Mouse (Mus musculus): ENCODE results near the gene Pin1. TPM values are rescaled to one million over a fixed set of nuclear protein-coding genes. Genes with fewer than 3 reads are reported as not detected.

Gene Pin1
- polyA plus RNA-seq, 1 experiment = 37.2 TPM

DNA sequence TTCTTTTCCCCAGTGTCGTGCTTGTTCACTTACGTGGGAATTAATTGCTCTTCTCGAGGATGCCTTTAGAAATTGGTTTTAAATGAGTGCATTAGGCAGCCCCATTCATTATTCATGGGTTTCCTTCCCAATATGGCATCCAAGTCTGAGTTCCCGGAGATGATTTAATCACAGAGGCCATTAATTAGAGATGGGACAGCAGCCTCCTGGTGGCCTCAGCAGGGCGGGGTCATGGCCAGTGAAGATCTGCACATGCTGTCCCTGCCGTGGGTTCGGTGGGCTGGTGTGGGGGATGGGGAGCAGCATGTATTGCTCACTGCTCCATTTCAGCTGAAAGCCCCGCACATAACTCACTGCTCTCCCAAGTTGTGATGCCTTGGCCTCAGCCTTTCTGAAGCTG is 14.0 kb downstream of the Pin1 start:
- TF ChIP-seq CTCF (IDR thresholded peaks at IDR 0.05; ENCODE audit: borderline replicate concordance, control insufficient read depth, extremely low read depth, insufficient read depth, low read length, poor library complexity) (no peak), POLR2A (IDR thresholded peaks at IDR 0.05; ENCODE audit: control insufficient read depth, extremely low read depth, insufficient read depth, low read length, poor library complexity) (no peak)
- H3K27me3 ChIP-seq (ENCODE audit: control insufficient read depth, insufficient read depth, low read length) = no peaks in the 10 kb centered on the region
- peaks cover 22% of the 10 kb centered on the region for H3K36me3 ChIP-seq (ENCODE audit: control insufficient read depth, insufficient read depth, low read length)
- peaks cover 12% of the 10 kb centered on the region for H3K4me1 ChIP-seq (replicated peaks; ENCODE audit: control insufficient read depth, insufficient read depth, low read length)
- no peak for DNase-seq
- no peak overlapping the region for H3K4me3 ChIP-seq (ENCODE audit: control insufficient read depth, insufficient read depth, low read length)
- no peak overlapping the region for H3K27ac ChIP-seq (ENCODE audit: control insufficient read depth, insufficient read depth, low read length)
- WGBS = 76% methylated on average over 8 of the region's 8 CpGs

DNA sequence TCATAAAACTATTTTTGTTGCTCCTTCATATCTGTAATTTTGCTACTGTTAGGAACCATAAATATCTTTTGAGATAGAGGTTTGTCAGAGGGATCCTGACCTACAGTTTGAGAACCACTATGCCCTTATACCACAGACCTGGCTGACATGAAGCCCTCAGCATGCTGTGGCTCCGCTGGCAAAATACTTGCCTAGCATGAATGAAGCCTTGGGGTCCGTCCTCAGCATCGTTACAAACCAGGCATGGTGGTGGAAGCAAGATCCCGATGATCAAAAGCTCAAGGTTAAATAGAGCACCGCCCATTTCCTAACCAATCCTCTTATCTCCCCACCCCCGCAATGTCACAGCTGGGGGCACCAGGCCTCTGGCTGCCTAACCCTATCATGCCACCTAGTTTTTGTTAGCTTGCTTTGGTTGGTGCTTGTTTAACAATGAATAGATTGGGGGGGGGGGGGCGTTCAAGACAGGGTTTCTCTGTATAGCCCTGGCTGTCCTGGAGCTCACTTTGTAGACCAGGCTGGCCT is 14.7 kb downstream of the Pin1 start:
- peak; percentile 52 for DNase-seq
- Histone ChIP-seq H3K4me1 (replicated peaks; ENCODE audit: control insufficient read depth, insufficient read depth, low read length) (peaks cover 12% of the 10 kb centered on the region), H3K36me3 (ENCODE audit: control insufficient read depth, insufficient read depth, low read length) (peaks cover 22% of the 10 kb centered on the region), H3K4me3 (ENCODE audit: control insufficient read depth, insufficient read depth, low read length) (no peak overlapping the region), H3K27me3 (ENCODE audit: control insufficient read depth, insufficient read depth, low read length) (no peaks in the 10 kb centered on the region), H3K27ac (ENCODE audit: control insufficient read depth, insufficient read depth, low read length) (no peak overlapping the region)
- WGBS = 9% methylated on average over 7 of the region's 7 CpGs
- no peak for TF ChIP-seq CTCF (IDR thresholded peaks at IDR 0.05; ENCODE audit: borderline replicate concordance, control insufficient read depth, extremely low read depth, insufficient read depth, low read length, poor library complexity)
- TF ChIP-seq POLR2A (IDR thresholded peaks at IDR 0.05; ENCODE audit: control insufficient read depth, extremely low read depth, insufficient read depth, low read length, poor library complexity) = no peak

DNA sequence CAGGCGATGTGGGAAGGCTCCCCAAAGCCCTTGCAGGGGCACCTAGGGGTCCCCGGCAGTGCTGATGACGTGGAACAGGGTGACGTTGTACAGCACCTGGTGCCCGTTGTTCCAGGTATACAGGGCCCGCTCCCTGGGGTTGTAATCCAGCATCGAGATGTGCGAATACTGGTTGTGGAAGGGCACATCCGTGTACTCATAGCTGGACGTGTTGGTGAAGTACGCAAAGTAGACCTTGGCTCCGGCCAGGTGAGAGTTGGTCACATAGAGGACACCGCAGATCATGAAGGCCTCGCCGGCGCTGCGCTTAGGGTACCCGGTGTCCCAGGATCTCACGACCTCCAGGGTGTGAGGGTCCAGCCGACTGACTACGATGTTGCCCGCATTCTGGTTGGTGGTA is 16.2 kb downstream of the Pin1 start:
- WGBS = 93% methylated on average over 22 of the region's 22 CpGs
- no peak overlapping the region for H3K27ac ChIP-seq (ENCODE audit: control insufficient read depth, insufficient read depth, low read length)
- no peak for TF ChIP-seq CTCF (IDR thresholded peaks at IDR 0.05; ENCODE audit: borderline replicate concordance, control insufficient read depth, extremely low read depth, insufficient read depth, low read length, poor library complexity)
- no peak for TF ChIP-seq POLR2A (IDR thresholded peaks at IDR 0.05; ENCODE audit: control insufficient read depth, extremely low read depth, insufficient read depth, low read length, poor library complexity)
- no peaks in the 10 kb centered on the region; the same call in 1 of the 2 replicates for H3K27me3 ChIP-seq (ENCODE audit: control insufficient read depth, insufficient read depth, low read length)
- no peak overlapping the region for H3K4me3 ChIP-seq (ENCODE audit: control insufficient read depth, insufficient read depth, low read length)
- DNase-seq = no peak
- peaks cover 13% of the 10 kb centered on the region for H3K36me3 ChIP-seq (ENCODE audit: control insufficient read depth, insufficient read depth, low read length)
- peaks cover 12% of the 10 kb centered on the region for H3K4me1 ChIP-seq (replicated peaks; ENCODE audit: control insufficient read depth, insufficient read depth, low read length)

DNA sequence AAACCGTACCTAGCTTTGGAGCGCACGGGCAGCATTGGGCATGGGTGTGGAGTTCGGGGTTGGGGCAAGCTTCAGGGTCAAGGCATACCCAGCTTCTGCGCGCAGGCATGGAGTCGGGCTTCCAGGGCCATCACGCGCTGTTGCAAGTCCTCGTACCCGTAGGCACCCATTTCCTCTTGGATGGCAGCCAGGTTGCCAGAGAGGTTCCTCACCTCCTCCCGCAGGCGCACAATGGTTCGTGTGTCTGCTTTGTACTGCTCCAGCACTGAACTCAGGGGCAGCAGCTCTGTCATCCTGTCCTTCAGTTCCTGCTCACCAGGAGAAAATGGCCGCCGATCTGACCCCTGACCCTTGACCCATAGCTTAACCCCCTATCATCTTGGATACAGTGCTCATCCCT is 20.2 kb downstream of the Pin1 start:
- H3K4me1 ChIP-seq (replicated peaks; ENCODE audit: control insufficient read depth, insufficient read depth, low read length) = peaks cover under 1% of the 10 kb centered on the region; the same call in 1 of the 2 replicates
- TF ChIP-seq POLR2A (IDR thresholded peaks at IDR 0.05; ENCODE audit: control insufficient read depth, extremely low read depth, insufficient read depth, low read length, poor library complexity) (no peak), CTCF (IDR thresholded peaks at IDR 0.05; ENCODE audit: borderline replicate concordance, control insufficient read depth, extremely low read depth, insufficient read depth, low read length, poor library complexity) (no peak)
- H3K27me3 ChIP-seq (ENCODE audit: control insufficient read depth, insufficient read depth, low read length) = no peaks in the 10 kb centered on the region; the same call in 1 of the 2 replicates
- no peak for DNase-seq
- WGBS = 52% methylated on average over 16 of the region's 16 CpGs
- H3K27ac ChIP-seq (ENCODE audit: control insufficient read depth, insufficient read depth, low read length) = no peak overlapping the region
- H3K36me3 ChIP-seq (ENCODE audit: control insufficient read depth, insufficient read depth, low read length) = no peaks in the 10 kb centered on the region
- no peak overlapping the region for H3K4me3 ChIP-seq (ENCODE audit: control insufficient read depth, insufficient read depth, low read length)

DNA sequence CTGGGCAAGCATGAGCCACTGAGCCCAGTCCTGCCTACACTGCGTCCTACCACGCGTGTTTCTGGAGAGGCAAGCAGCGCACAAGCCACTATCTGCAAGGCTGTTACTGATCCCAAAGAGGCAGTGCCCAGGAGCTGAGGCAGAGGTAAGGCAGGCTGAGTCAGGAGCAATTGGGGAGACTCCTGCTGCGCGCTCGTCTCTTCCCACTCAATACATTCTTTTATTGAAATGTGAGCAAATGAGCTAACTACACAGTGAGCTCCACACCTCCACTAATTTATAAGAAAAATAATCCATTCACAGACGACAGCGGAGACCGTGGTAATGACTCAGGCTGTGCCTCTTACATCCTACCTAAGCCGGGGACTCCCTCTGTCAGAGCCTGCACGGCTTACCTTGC is 26.0 kb downstream of the Pin1 start:
- 94% methylated on average over 12 of the region's 12 CpGs for WGBS
- Histone ChIP-seq H3K27ac (ENCODE audit: control insufficient read depth, insufficient read depth, low read length) (no peak overlapping the region), H3K4me1 (replicated peaks; ENCODE audit: control insufficient read depth, insufficient read depth, low read length) (no peaks in the 10 kb centered on the region), H3K27me3 (ENCODE audit: control insufficient read depth, insufficient read depth, low read length) (no peaks in the 10 kb centered on the region), H3K36me3 (ENCODE audit: control insufficient read depth, insufficient read depth, low read length) (no peaks in the 10 kb centered on the region), H3K4me3 (ENCODE audit: control insufficient read depth, insufficient read depth, low read length) (no peak overlapping the region)
- no peak for TF ChIP-seq CTCF (IDR thresholded peaks at IDR 0.05; ENCODE audit: borderline replicate concordance, control insufficient read depth, extremely low read depth, insufficient read depth, low read length, poor library complexity)
- TF ChIP-seq POLR2A (IDR thresholded peaks at IDR 0.05; ENCODE audit: control insufficient read depth, extremely low read depth, insufficient read depth, low read length, poor library complexity) = no peak
- DNase-seq = no peak

DNA sequence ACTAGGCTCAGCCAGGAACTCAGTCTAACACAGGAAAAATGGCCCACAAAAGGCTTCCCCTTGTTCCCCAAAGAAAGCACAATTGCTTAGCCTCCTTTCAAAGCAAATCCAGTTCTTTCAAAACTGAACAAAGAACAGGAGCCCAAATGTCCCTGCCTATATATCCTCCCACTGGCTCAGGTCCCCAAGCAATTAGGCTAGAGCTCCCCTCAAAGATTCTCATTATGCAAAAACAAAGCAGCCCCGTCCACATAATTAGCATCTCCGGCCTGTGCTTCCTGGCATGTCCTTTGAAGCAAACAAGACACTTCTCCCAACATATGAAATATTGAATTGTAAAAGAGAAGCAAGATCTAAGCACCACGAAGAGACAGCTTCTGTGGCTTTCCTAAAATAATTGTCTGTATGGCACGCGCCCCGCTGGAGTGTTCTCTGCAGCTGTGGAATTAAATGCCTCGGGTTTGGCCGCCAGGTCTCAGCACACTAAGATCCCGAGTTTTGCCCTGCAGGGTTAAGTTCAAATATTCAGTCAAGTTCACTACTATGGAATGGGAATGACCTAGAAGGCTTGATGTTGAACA is 28.6 kb downstream of the Pin1 start:
- H3K27me3 ChIP-seq (ENCODE audit: control insufficient read depth, insufficient read depth, low read length) = no peaks in the 10 kb centered on the region
- no peaks in the 10 kb centered on the region for H3K4me1 ChIP-seq (replicated peaks; ENCODE audit: control insufficient read depth, insufficient read depth, low read length)
- H3K36me3 ChIP-seq (ENCODE audit: control insufficient read depth, insufficient read depth, low read length) = no peaks in the 10 kb centered on the region
- TF ChIP-seq POLR2A (IDR thresholded peaks at IDR 0.05; ENCODE audit: control insufficient read depth, extremely low read depth, insufficient read depth, low read length, poor library complexity) (no peak), CTCF (IDR thresholded peaks at IDR 0.05; ENCODE audit: borderline replicate concordance, control insufficient read depth, extremely low read depth, insufficient read depth, low read length, poor library complexity) (no peak)
- DNase-seq = no peak
- WGBS = 90% methylated on average over 9 of the region's 9 CpGs
- no peak overlapping the region for H3K27ac ChIP-seq (ENCODE audit: control insufficient read depth, insufficient read depth, low read length)
- no peak overlapping the region for H3K4me3 ChIP-seq (ENCODE audit: control insufficient read depth, insufficient read depth, low read length)

All from thymus, adult 2 months (tissue).